Mouse (Mus musculus) ovary, postnatal 10 days (tissue): ENCODE measurements around the gene Wdr24.

Source experiments
- DNase-seq: peaks from one replicate; pipeline ENCODE4 v3.0.0; 2022; ENCODE audit warnings: low spot score

Wdr24 gene

GRCm38 (mm10) chr17:25877741-25878610, 54.5 kb downstream of the Wdr24 start:
- DNase-seq, result no peak
